Comparison of ENCODE assay signal across 8 mouse cellular contexts in the genomic region with DNA sequence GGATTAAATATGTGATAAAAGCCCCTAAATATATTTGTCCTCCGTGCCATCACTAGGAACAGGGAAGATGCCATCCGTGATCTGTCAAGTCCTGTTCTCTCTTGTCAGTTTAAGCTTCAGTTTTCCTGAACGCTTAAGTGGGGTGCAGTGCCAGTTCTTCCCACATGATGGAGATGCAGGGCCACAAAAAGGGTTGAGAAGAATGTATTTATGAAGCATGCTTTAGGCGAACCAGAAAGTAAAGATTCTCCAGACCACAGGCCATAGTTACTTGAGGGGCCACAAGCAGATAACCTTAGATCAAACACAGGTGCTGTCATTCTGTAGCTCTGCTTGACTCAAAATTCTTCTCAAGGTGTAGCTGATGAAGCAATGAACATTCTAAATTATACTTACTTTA. TPM values are rescaled to one million over a fixed set of nuclear protein-coding genes. Genes with fewer than 3 reads are reported as not detected.
DNase-seq lines count a peak whose midpoint lies in the region; ATAC-seq and TF ChIP-seq lines count a peak whose summit lies in the region.

No protein-coding gene starts in this region.

- H3K36me3 ChIP-seq in kidney, postnatal 0 days (ENCODE audit: insufficient read depth, low read length) = no peaks in the 10 kb centered on the region
- H3K36me3 ChIP-seq in limb, embryonic 14.5 days (ENCODE audit: control insufficient read depth, insufficient read depth, low read length) = no peaks in the 10 kb centered on the region

- no peak overlapping the region for H3K27ac ChIP-seq in kidney, postnatal 0 days
- no peak overlapping the region for H3K27ac ChIP-seq in limb, embryonic 14.5 days (replicated peaks; ENCODE audit: low read depth, low read length)

- peak; percentile 91 for TF ChIP-seq CTCF in kidney, postnatal 0 days (IDR thresholded peaks at IDR 0.05; ENCODE audit: low read depth)

- no peak overlapping the region for H3K4me3 ChIP-seq in kidney, postnatal 0 days (replicated peaks; ENCODE audit: low read depth, low read length)
- H3K4me3 ChIP-seq in limb, embryonic 14.5 days (replicated peaks; ENCODE audit: low read length) = no peak overlapping the region

- WGBS in kidney, postnatal 0 days = 30% methylated on average over 4 of the region's 4 CpGs
- WGBS in limb, embryonic 14.5 days = 30% methylated on average over 4 of the region's 4 CpGs

- no peak for TF ChIP-seq POLR2A in limb, embryonic 14.5 days (IDR thresholded peaks at IDR 0.05; ENCODE audit: borderline replicate concordance, extremely low read depth, insufficient read depth, insufficient read length)

- ATAC-seq in kidney, postnatal 0 days (replicated peaks; ENCODE audit: low FRiP score, low read depth) = no peak
- ATAC-seq in limb, embryonic 14.5 days (ENCODE audit: low FRiP score, low read depth) = no peak
- peak; percentile 94 for ATAC-seq in neutrophil, adult 5-6 weeks (ENCODE audit: extremely low read depth, insufficient number of reproducible peaks, low FRiP score, poor library complexity, severe bottlenecking)

- H3K9ac ChIP-seq in kidney, postnatal 0 days (ENCODE audit: low read depth, low read length) = no peak overlapping the region
- no peak overlapping the region for H3K9ac ChIP-seq in limb, embryonic 14.5 days (ENCODE audit: low read depth, low read length, severe bottlenecking)

- DNase-seq in ovary, postnatal 10 days (ENCODE audit: low spot score) = peak; percentile 3
- DNase-seq in ovary, adult 18-20 months (ENCODE audit: low spot score) = no peak
- DNase-seq in cerebellum, adult 18-20 months = peak; percentile 79 to 83
- DNase-seq in forelimb bud, embryonic 11.5 days (ENCODE audit: low read depth, low spot score) = peak; percentile 35
- DNase-seq in kidney, postnatal 0 days (ENCODE audit: low spot score) = peak; percentile 71
- DNase-seq in limb, embryonic 14.5 days (ENCODE audit: low spot score) = peak; percentile 49
- DNase-seq in thymus, postnatal 10 days (ENCODE audit: low spot score in 2 of 2) = no peak

- H3K9me3 ChIP-seq in kidney, postnatal 0 days (replicated peaks; ENCODE audit: low read length) = no peaks in the 10 kb centered on the region
- no peaks in the 10 kb centered on the region for H3K9me3 ChIP-seq in limb, embryonic 14.5 days (ENCODE audit: control insufficient read depth, low read length)

- no peak overlapping the region for H3K4me2 ChIP-seq in kidney, postnatal 0 days (ENCODE audit: low read length)
- no peak overlapping the region for H3K4me2 ChIP-seq in limb, embryonic 14.5 days (replicated peaks; ENCODE audit: low read depth, low read length, severe bottlenecking)

- H3K27me3 ChIP-seq in kidney, postnatal 0 days (ENCODE audit: insufficient read depth, low read length) = no peaks in the 10 kb centered on the region
- H3K27me3 ChIP-seq in limb, embryonic 14.5 days (ENCODE audit: control insufficient read depth, insufficient read depth, low read length) = no peaks in the 10 kb centered on the region

- no peaks in the 10 kb centered on the region for H3K4me1 ChIP-seq in kidney, postnatal 0 days (replicated peaks; ENCODE audit: insufficient read depth, low read length)
- no peaks in the 10 kb centered on the region for H3K4me1 ChIP-seq in limb, embryonic 14.5 days (ENCODE audit: control insufficient read depth, insufficient read depth, low read length)

RNA-seq across cellular contexts. Expression of gene Tlr4, which starts 58.6 kb away (rescaled TPM):
- 1.7 and 2.0 TPM in 2 replicates for polyA plus RNA-seq in kidney, postnatal 0 days (2015; fragmentation: Nextera tagmentation; extraction: Ambion mirVana)
- polyA plus RNA-seq in limb, embryonic 14.5 days (2012; rRNA removed) = 0.75 and 0.99 TPM in 2 replicates
- polyA plus RNA-seq in limb, embryonic 14.5 days (2014; fragmentation: Nextera tagmentation; extraction: Ambion mirVana) = 1.4 and 1.8 TPM in 2 replicates
- 58.1 and 60.4 TPM in 2 replicates for total RNA-seq in neutrophil, adult 5-6 weeks (2017)

Comparison
In these comparisons a context has a peak if more than half of its experiments do, and no peak if none do; other contexts are left out.
1. DNase-seq: peak in ovary, postnatal 10 days (single experiment), cerebellum, adult 18-20 months (2 of 2), forelimb bud, embryonic 11.5 days (single experiment), kidney, postnatal 0 days (single experiment) and limb, embryonic 14.5 days (single experiment); none in ovary, adult 18-20 months (single experiment) and thymus, postnatal 10 days (0 of 2).